Mouse (Mus musculus): ENCODE results near the gene Mmp25. TPM values are rescaled to one million over a fixed set of nuclear protein-coding genes. Genes with fewer than 3 reads are reported as not detected.

The Mmp25 gene
- polyA plus RNA-seq, 1 experiment from 2014 or later = 0.78 TPM

DNA sequence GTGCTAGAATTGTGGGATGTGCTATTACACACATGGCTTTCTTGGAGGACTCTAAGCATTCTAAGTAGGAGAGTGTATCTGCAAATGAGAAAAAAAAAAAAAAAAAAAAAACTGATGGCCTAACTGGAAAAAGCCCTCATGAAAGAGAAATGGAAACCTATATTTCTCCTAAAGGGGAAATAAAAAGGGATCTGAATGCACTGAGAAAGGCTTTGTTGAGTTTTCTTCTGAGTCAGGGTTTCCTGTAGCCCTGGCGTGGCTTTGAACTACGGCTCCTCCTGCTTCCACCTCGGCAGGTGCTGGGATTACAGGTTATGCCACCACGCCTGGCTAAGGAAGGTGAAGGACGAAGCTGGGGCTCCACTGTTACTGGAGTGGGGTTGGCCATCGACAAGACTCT, 8.9 kb upstream of the Mmp25 start:
- no peaks in the 10 kb centered on the region for H3K36me3 ChIP-seq (ENCODE audit: control insufficient read depth, insufficient read depth, low read length)
- no peak overlapping the region for H3K9ac ChIP-seq (ENCODE audit: low read length)
- no peak overlapping the region for H3K4me2 ChIP-seq (ENCODE audit: low read depth, low read length)
- no peak for ATAC-seq (ENCODE audit: low read depth)
- no peaks in the 10 kb centered on the region for H3K9me3 ChIP-seq (ENCODE audit: control insufficient read depth, low read length)
- 40% methylated on average over 6 of the region's 6 CpGs for WGBS
- no peak overlapping the region for H3K4me3 ChIP-seq (ENCODE audit: low read length)
- no peaks in the 10 kb centered on the region for H3K4me1 ChIP-seq (replicated peaks; ENCODE audit: control insufficient read depth, insufficient read depth, low read length)
- H3K27ac ChIP-seq (ENCODE audit: low read length) = no peak overlapping the region
- no peaks in the 10 kb centered on the region for H3K27me3 ChIP-seq (ENCODE audit: control insufficient read depth, insufficient read depth, low read depth, low read length)

DNA sequence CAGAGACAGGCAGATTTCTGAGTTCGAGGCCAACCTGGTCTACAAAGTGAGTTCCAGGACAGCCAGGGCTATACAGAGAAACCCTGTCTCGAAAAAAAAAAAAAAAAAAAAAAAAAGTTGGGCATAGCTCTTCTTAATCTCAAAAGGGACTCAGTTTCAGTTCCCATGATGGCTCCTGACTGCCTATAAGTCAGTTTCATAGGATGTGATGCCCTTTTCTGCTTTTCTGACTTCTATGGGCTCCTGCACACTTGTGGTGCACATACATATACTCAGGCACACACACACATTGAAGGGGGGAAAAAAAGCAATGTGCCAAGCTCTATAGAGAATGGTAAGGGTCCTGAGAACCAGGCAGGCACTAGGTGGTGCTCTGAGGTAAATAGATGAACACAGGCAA, 8.2 kb upstream of the Mmp25 start:
- Histone ChIP-seq H3K27me3 (ENCODE audit: control insufficient read depth, insufficient read depth, low read depth, low read length) (no peaks in the 10 kb centered on the region), H3K9ac (ENCODE audit: low read length) (no peak overlapping the region), H3K9me3 (ENCODE audit: control insufficient read depth, low read length) (no peaks in the 10 kb centered on the region), H3K4me2 (ENCODE audit: low read depth, low read length) (no peak overlapping the region), H3K4me1 (replicated peaks; ENCODE audit: control insufficient read depth, insufficient read depth, low read length) (no peaks in the 10 kb centered on the region), H3K4me3 (ENCODE audit: low read length) (no peak overlapping the region), H3K36me3 (ENCODE audit: control insufficient read depth, insufficient read depth, low read length) (no peaks in the 10 kb centered on the region), H3K27ac (ENCODE audit: low read length) (no peak overlapping the region)
- ATAC-seq (ENCODE audit: low read depth) = no peak
- WGBS = 55% methylated on average over 1 of the region's 2 CpGs

DNA sequence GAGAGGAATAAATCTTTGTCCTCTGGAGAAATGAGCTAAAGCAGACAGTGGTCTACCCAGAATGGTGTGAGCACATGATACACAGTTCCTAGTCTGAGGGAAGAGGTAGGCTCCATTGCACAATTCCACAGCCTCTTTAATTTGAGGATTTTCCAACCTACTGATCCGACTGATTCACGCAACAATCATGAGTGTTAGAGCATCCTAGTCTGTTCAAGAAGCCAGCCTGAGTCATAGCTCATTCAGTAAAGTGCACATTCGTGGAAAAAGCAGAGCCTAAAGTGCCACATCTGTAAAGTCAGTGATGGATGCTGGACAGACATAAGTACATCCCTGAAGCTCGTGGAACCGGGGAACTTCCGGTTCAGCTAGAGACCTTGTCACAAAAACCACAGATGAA, 6.3 kb upstream of the Mmp25 start:
- Histone ChIP-seq H3K27me3 (ENCODE audit: control insufficient read depth, insufficient read depth, low read depth, low read length) (no peaks in the 10 kb centered on the region), H3K4me1 (replicated peaks; ENCODE audit: control insufficient read depth, insufficient read depth, low read length) (no peaks in the 10 kb centered on the region), H3K9me3 (ENCODE audit: control insufficient read depth, low read length) (no peaks in the 10 kb centered on the region), H3K36me3 (ENCODE audit: control insufficient read depth, insufficient read depth, low read length) (no peaks in the 10 kb centered on the region), H3K4me2 (ENCODE audit: low read depth, low read length) (no peak overlapping the region), H3K4me3 (ENCODE audit: low read length) (no peak overlapping the region), H3K9ac (ENCODE audit: low read length) (no peak overlapping the region), H3K27ac (ENCODE audit: low read length) (no peak overlapping the region)
- 71% methylated on average over 6 of the region's 6 CpGs for WGBS
- no peak for ATAC-seq (ENCODE audit: low read depth)

DNA sequence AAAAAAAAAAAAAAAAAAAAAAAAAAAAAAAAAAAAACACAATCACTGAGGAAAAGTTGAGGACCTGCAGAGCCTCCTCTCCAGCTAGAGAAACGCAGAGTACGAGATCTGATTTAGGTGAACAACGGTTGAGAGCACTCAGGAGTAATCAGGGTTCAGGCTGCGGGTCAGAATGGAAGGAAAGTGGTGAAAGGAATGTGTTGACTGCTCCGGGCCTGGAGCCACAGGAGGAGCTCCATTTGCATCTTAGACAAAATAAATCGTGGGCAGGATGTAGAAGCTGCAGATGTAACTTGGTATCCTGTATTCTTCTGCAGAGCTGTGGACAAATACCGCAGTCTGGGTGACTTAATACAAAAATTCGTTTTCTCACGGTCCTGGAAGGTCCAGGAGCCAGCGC, 817 bp upstream of the Mmp25 start:
- Histone ChIP-seq H3K27ac (ENCODE audit: low read length) (no peak overlapping the region), H3K9ac (ENCODE audit: low read length) (no peak overlapping the region), H3K27me3 (ENCODE audit: control insufficient read depth, insufficient read depth, low read depth, low read length) (peaks cover 11% of the 10 kb centered on the region), H3K36me3 (ENCODE audit: control insufficient read depth, insufficient read depth, low read length) (no peaks in the 10 kb centered on the region), H3K4me1 (replicated peaks; ENCODE audit: control insufficient read depth, insufficient read depth, low read length) (peaks cover 8% of the 10 kb centered on the region; the same call in 1 of the 2 replicates), H3K4me2 (ENCODE audit: low read depth, low read length) (no peak overlapping the region), H3K9me3 (ENCODE audit: control insufficient read depth, low read length) (no peaks in the 10 kb centered on the region), H3K4me3 (ENCODE audit: low read length) (no peak overlapping the region)
- no peak for ATAC-seq (ENCODE audit: low read depth)
- WGBS = 34% methylated on average over 10 of the region's 10 CpGs

DNA sequence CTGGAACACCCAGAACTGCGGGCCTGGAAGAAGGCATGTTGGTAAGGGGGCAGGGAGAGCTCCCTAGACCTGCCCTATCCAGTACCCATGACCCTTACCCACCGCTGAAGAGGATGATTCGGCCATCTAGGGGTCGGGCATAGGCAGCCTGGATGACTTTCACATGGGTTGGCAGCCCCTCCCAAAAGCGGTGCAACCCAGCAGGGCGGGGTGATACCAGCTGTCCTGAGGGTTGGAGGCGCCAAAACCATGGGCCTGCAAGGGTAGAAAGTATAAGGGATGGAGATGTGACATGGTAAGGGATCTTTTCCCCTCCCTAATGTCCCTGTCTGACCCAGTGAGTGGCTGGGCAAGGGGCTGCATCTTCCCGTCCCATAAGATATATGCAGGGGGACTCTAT, 13.8 kb downstream of the Mmp25 start:
- no peak for ATAC-seq (ENCODE audit: low read depth)
- WGBS = 74% methylated on average over 8 of the region's 8 CpGs
- no peaks in the 10 kb centered on the region for H3K36me3 ChIP-seq (ENCODE audit: control insufficient read depth, insufficient read depth, low read length)
- H3K4me2 ChIP-seq (ENCODE audit: low read depth, low read length) = no peak overlapping the region
- no peaks in the 10 kb centered on the region for H3K27me3 ChIP-seq (ENCODE audit: control insufficient read depth, insufficient read depth, low read depth, low read length)
- H3K4me3 ChIP-seq (ENCODE audit: low read length) = no peak overlapping the region
- H3K4me1 ChIP-seq (replicated peaks; ENCODE audit: control insufficient read depth, insufficient read depth, low read length) = no peaks in the 10 kb centered on the region
- H3K9me3 ChIP-seq (ENCODE audit: control insufficient read depth, low read length) = no peaks in the 10 kb centered on the region
- no peak overlapping the region for H3K9ac ChIP-seq (ENCODE audit: low read length)
- no peak overlapping the region for H3K27ac ChIP-seq (ENCODE audit: low read length)

DNA sequence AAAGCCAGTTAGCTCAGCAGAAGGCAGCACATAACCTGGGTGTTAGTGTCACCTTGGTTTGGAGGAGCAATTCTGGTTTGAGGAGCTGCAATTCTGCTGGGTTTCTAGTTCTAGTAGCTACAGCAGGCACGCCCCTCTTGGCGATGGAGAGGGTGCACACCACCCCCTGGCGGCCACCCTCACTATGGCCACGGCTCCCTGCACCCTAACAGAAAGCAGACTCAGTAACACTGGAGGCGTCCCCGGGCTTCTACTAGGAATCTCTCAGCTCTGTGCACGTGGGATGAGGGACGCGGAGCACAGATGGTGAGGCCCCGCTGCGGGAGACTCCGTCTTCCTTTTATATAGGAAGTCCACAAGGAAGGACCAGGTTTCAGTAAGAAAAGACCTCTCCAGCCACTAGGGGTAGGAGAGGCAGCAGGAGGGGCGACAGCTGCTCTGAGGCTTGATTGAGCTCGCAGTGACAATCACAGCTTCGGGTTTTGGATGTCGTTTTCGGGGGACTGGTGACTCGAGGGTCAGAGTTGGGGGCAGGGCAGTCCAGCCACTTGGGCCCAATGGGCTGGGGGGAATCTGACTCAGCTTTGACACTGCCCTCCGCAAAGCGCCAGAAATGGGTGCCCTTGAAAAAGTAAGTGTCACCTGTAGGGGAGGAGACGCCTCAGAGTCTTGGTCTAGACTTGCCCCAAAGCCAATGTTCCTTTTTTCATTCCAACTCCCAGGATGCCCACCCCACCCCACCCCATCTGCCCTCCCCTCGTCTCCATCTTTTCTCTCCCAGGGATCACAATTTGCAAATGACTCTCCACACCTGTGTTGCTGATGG, 14.7 kb downstream of the Mmp25 start:
- H3K27me3 ChIP-seq (ENCODE audit: control insufficient read depth, insufficient read depth, low read depth, low read length) = no peaks in the 10 kb centered on the region
- H3K4me1 ChIP-seq (replicated peaks; ENCODE audit: control insufficient read depth, insufficient read depth, low read length) = no peaks in the 10 kb centered on the region
- peak overlapping the region; percentile 42 for H3K9ac ChIP-seq (ENCODE audit: low read length)
- H3K4me3 ChIP-seq (ENCODE audit: low read length) = peak overlapping the region; percentile 22; the same call in 1 of the 2 replicates
- WGBS = 13% methylated on average over 22 of the region's 22 CpGs
- H3K4me2 ChIP-seq (ENCODE audit: low read depth, low read length) = peak overlapping the region; percentile 55
- H3K36me3 ChIP-seq (ENCODE audit: control insufficient read depth, insufficient read depth, low read length) = no peaks in the 10 kb centered on the region
- H3K27ac ChIP-seq (ENCODE audit: low read length) = no peak overlapping the region
- ATAC-seq (ENCODE audit: low read depth) = peak; percentile 90
- no peaks in the 10 kb centered on the region for H3K9me3 ChIP-seq (ENCODE audit: control insufficient read depth, low read length)

DNA sequence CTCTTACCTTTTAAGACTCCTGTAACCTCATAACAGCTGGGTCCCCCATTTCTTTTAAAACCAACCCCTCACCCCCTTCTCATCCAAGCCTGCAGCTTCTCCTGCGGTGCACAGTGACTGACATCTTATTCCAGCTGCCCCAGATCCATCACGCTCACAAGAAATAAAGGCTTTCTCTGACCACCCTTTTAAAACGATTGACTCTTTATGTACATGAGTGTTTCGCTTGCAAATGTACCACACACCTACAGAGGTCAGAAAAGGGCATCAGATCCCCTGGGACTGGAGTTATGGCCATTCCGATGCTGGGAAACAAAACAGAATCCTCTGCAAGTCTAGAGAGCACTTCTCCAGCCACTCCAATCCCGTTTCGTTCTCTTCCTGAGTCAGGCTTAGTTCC, 17.3 kb downstream of the Mmp25 start:
- Histone ChIP-seq H3K9ac (ENCODE audit: low read length) (no peak overlapping the region), H3K4me2 (ENCODE audit: low read depth, low read length) (no peak overlapping the region), H3K36me3 (ENCODE audit: control insufficient read depth, insufficient read depth, low read length) (no peaks in the 10 kb centered on the region), H3K4me3 (ENCODE audit: low read length) (no peak overlapping the region), H3K9me3 (ENCODE audit: control insufficient read depth, low read length) (no peaks in the 10 kb centered on the region), H3K27me3 (ENCODE audit: control insufficient read depth, insufficient read depth, low read depth, low read length) (no peaks in the 10 kb centered on the region), H3K4me1 (replicated peaks; ENCODE audit: control insufficient read depth, insufficient read depth, low read length) (no peaks in the 10 kb centered on the region), H3K27ac (ENCODE audit: low read length) (no peak overlapping the region)
- no peak for ATAC-seq (ENCODE audit: low read depth)
- WGBS = 23% methylated on average over 7 of the region's 7 CpGs

DNA sequence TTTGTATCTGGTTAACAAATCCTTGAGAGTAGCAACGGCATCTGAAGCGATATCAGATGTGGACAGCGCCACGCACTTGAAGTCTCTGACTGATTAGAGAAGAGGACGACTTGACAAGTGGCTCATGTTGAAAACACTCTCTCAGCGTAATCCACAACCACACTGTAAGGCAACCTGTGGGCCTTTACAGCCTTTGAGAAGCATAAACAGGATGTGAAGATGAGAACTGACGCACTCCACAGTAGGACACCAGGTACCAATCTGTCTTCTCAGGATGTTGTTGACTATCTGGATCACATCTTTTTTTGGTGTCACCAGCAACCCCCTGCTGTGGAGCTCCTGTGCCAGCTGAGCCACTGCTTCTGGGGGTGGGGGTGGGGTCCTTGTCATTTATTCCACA, 24.7 kb downstream of the Mmp25 start:
- Histone ChIP-seq H3K36me3 (ENCODE audit: control insufficient read depth, insufficient read depth, low read length) (no peaks in the 10 kb centered on the region), H3K4me3 (ENCODE audit: low read length) (no peak overlapping the region), H3K4me2 (ENCODE audit: low read depth, low read length) (no peak overlapping the region), H3K27me3 (ENCODE audit: control insufficient read depth, insufficient read depth, low read depth, low read length) (peaks cover 2% of the 10 kb centered on the region; the same call in 1 of the 2 replicates), H3K9ac (ENCODE audit: low read length) (no peak overlapping the region), H3K4me1 (replicated peaks; ENCODE audit: control insufficient read depth, insufficient read depth, low read length) (no peaks in the 10 kb centered on the region), H3K27ac (ENCODE audit: low read length) (no peak overlapping the region), H3K9me3 (ENCODE audit: control insufficient read depth, low read length) (no peaks in the 10 kb centered on the region)
- ATAC-seq (ENCODE audit: low read depth) = no peak
- WGBS = 54% methylated on average over 7 of the region's 7 CpGs

DNA sequence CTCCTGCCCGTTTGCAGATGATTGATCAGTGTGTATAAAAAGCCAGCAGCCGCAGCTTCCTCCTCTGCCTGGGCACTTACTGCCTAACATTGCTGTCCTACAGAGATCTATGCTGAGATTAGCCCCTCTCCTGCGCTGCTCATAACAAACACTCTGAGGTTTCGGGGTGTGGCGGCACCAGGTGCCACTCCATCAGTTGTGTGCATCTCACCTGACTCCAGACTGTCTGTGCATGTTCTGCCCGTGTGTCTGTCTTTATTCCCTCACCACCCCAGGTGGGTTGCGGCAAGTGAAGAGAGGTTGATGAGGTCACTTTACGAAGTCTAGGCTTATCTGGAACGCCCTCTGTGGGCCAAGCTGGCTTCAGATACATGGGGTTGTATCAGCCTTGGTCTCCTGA, 28.0 kb downstream of the Mmp25 start:
- 24% methylated on average over 9 of the region's 9 CpGs for WGBS
- Histone ChIP-seq H3K36me3 (ENCODE audit: control insufficient read depth, insufficient read depth, low read length) (no peaks in the 10 kb centered on the region), H3K4me2 (ENCODE audit: low read depth, low read length) (no peak overlapping the region), H3K27ac (ENCODE audit: low read length) (no peak overlapping the region), H3K9ac (ENCODE audit: low read length) (no peak overlapping the region), H3K27me3 (ENCODE audit: control insufficient read depth, insufficient read depth, low read depth, low read length) (peaks cover 2% of the 10 kb centered on the region; the same call in 1 of the 2 replicates), H3K4me3 (ENCODE audit: low read length) (no peak overlapping the region), H3K4me1 (replicated peaks; ENCODE audit: control insufficient read depth, insufficient read depth, low read length) (no peaks in the 10 kb centered on the region), H3K9me3 (ENCODE audit: control insufficient read depth, low read length) (no peaks in the 10 kb centered on the region)
- no peak for ATAC-seq (ENCODE audit: low read depth)

Data from lung, embryonic 16.5 days (tissue).